Mouse (Mus musculus): Measurements from ENCODE around the gene Rab20. TPM values are rescaled to one million over a fixed set of nuclear protein-coding genes. Genes with fewer than 3 reads are reported as not detected.
A peak's percentile ranks its signal among the peaks of the same experiment; 100 is the strongest.

Rab20 gene
- total RNA-seq, 2 experiments from 2014 or later: 1.3 to 2.5 TPM

- intact Hi-C loops (cut with DNase I): no loop called here
- DNase-seq: no peak
- H3K27ac ChIP-seq: peak overlapping the region; percentile 67
- H3K4me3 ChIP-seq: no peak overlapping the region
- no peak for TF ChIP-seq CTCF (IDR thresholded peaks at IDR 0.05)
Observed at GRCm38 (mm10) chr8:11412450-11412849, 66.1 kb downstream of the Rab20 start.

GRCm38 (mm10) chr8:11411504-11412124 lies 66.9 kb downstream of the Rab20 start:
- H3K4me3 ChIP-seq: no peak overlapping the region
- intact Hi-C loops (cut with DNase I): no loop called here
- peak; percentile 67 for DNase-seq
- no peak for TF ChIP-seq CTCF (IDR thresholded peaks at IDR 0.05)
- H3K27ac ChIP-seq: peak overlapping the region; percentile 67

GRCm38 (mm10) chr8:11405722-11406481 lies 72.6 kb downstream of the Rab20 start:
- TF ChIP-seq CTCF (IDR thresholded peaks at IDR 0.05): peak; percentile 30
- DNase-seq: peak; percentile 85
- H3K27ac ChIP-seq: peak overlapping the region; percentile 73
- intact Hi-C loops (cut with DNase I): no loop called here
- H3K4me3 ChIP-seq: no peak overlapping the region

- Histone ChIP-seq H3K4me3 (no peak overlapping the region), H3K27ac (peak overlapping the region; percentile 73)
- no peak for TF ChIP-seq CTCF (IDR thresholded peaks at IDR 0.05)
- no peak for DNase-seq
- intact Hi-C loops (cut with DNase I): no loop called here
Observed at GRCm38 (mm10) chr8:11404614-11405013, 73.9 kb downstream of the Rab20 start.

- intact Hi-C loops (cut with DNase I): no loop called here
- no peak for TF ChIP-seq CTCF (IDR thresholded peaks at IDR 0.05)
- Histone ChIP-seq H3K4me3 (no peak overlapping the region), H3K27ac (no peak overlapping the region)
- no peak for DNase-seq
Observed at GRCm38 (mm10) chr8:11403813-11404212, 74.7 kb downstream of the Rab20 start.

Other genes with a start within 250 kb of the Rab20 start
- gene Col4a2, start 165.9 kb downstream of the Rab20 start, total RNA-seq (2021): 10 to 100 TPM; 51.3 to 69.5 TPM
- 100 to 1,000 TPM in 1 of 2 experiments, 10 to 100 TPM in 1; 73.3 to 117 TPM for gene Col4a1, start 165.9 kb downstream of the Rab20 start, total RNA-seq (2021)
- gene Naxd, start 18.8 kb upstream of the Rab20 start, total RNA-seq (2021): 10 to 100 TPM; 28.1 to 31.2 TPM
- gene Cars2, start 72.1 kb upstream of the Rab20 start, total RNA-seq (2021): 10 to 100 TPM; 13.8 to 19.4 TPM
- gene Ing1, start 76.9 kb upstream of the Rab20 start, total RNA-seq (2021): 10 to 100 TPM; 15.5 to 19.9 TPM
- 10 to 100 TPM; 15.3 to 16.0 TPM for gene Ankrd10, start 157.0 kb upstream of the Rab20 start, total RNA-seq (2021)
- gene 1700016D06Rik, start 222.4 kb upstream of the Rab20 start, total RNA-seq (2021): not detected
- gene Arhgef7, start 249.0 kb upstream of the Rab20 start, total RNA-seq (2021): 10 to 100 TPM; 30.3 to 50.9 TPM

Measured in gastrocnemius, adult 2 months (tissue).